Mouse (Mus musculus) CH12.LX (cell line): ENCODE data around the gene Hoxa7. TPM values are rescaled to one million over a fixed set of nuclear protein-coding genes. Genes with fewer than 3 reads are reported as not detected.

Experiments used
- DNase-seq: peaks from one replicate; pipeline ENCODE4 v3.0.0-alpha.2; 2013; ENCODE audit errors: extremely low read depth
- H3K27ac ChIP-seq: 2 replicates; pipeline ENCODE4 v1.5.1; 2012; ENCODE audit warnings: low read depth, mild to moderate bottlenecking, control low read depth, moderate library complexity; ENCODE audit not compliant: insufficient read depth
- H3K27me3 ChIP-seq: replicated peaks from 2 replicates; pipeline ENCODE3; 2012; ENCODE audit warnings: inconsistent platforms
- H3K36me3 ChIP-seq, 2 experiments: replicated peaks in 1 of 2; 2 replicates each; pipeline versions ENCODE3 to v1.6.1; 2012; ENCODE audit warnings: inconsistent platforms in 1 of 2, low read length in 1 of 2, mild to moderate bottlenecking in 1 of 2, mixed read lengths in 1 of 2, moderate library complexity in 1 of 2; ENCODE audit not compliant: control insufficient read depth in 1 of 2, insufficient read depth in 1 of 2
- H3K4me1 ChIP-seq, 2 experiments: 2 replicates each; pipeline ENCODE4 v1.6.1; 2012; ENCODE audit warnings: inconsistent platforms in 1 of 2, moderate library complexity in 1 of 2; ENCODE audit not compliant: insufficient read depth in 2 of 2, control insufficient read depth in 1 of 2
- H3K4me2 ChIP-seq: 2 replicates; pipeline ENCODE4 v1.6.1; 2012; ENCODE audit warnings: low read depth, mild to moderate bottlenecking, control low read depth; ENCODE audit not compliant: poor library complexity, insufficient read depth, severe bottlenecking
- H3K4me3 ChIP-seq, 3 experiments: fragments of 150-350 bp in 1 of 3; sonication (generic) in 1 of 3; replicated peaks in 1 of 3; 2 replicates each; pipeline versions ENCODE3 to v1.5.1; 2011 to 2012; ENCODE audit warnings: low read depth in 2 of 3, low read length in 2 of 3, mild to moderate bottlenecking in 2 of 3, moderate library complexity in 2 of 3, control low read depth in 1 of 3, improper control_type of control experiment in 1 of 3, inconsistent platforms in 1 of 3, mixed read lengths in 1 of 3; ENCODE audit not compliant: poor library complexity in 1 of 3
- H3K79me2 ChIP-seq: replicated peaks from 2 replicates; pipeline ENCODE4 v1.6.1; 2012; ENCODE audit warnings: mild to moderate bottlenecking, moderate library complexity; ENCODE audit not compliant: control insufficient read depth, poor library complexity, insufficient read depth, severe bottlenecking; ENCODE audit errors: extremely low read depth
- H3K9ac ChIP-seq: 2 replicates; pipeline ENCODE4 v1.6.1; 2012; ENCODE audit warnings: low read depth, mild to moderate bottlenecking, control low read depth, moderate library complexity; ENCODE audit not compliant: insufficient read depth
- H3K9me3 ChIP-seq: replicated peaks from 2 replicates; pipeline ENCODE3; 2012; ENCODE audit warnings: low read length, inconsistent platforms, mixed read lengths
- BHLHE40 ChIP-seq: IDR thresholded peaks from 2 replicates; pipeline ENCODE4 v1.6.1; 2011; ENCODE audit warnings: mild to moderate bottlenecking, low read depth, low read length, improper control_type of control experiment
- CHD1 ChIP-seq: IDR thresholded peaks from 2 replicates; pipeline ENCODE4 v1.6.1; 2012; ENCODE audit warnings: low read depth, low read length, improper control_type of control experiment, inconsistent platforms
- CHD2 ChIP-seq: IDR thresholded peaks from 2 replicates; pipeline ENCODE4 v1.6.1; 2011; ENCODE audit warnings: low read length, improper control_type of control experiment
- ELF1 ChIP-seq: IDR thresholded peaks from 2 replicates; pipeline ENCODE4 v1.6.1; 2014; ENCODE audit warnings: low read depth, mild to moderate bottlenecking, inconsistent platforms, low read length, improper control_type of control experiment
- EP300 ChIP-seq: IDR thresholded peaks from 2 replicates; pipeline ENCODE4 v1.6.1; 2011; ENCODE audit warnings: low read length, improper control_type of control experiment
- ETS1 ChIP-seq: conservative IDR thresholded peaks from 2 replicates; pipeline ENCODE4 v1.6.1; 2012; ENCODE audit warnings: low read depth, mild to moderate bottlenecking, inconsistent platforms, low read length, improper control_type of control experiment, moderate library complexity
- HCFC1 ChIP-seq: IDR thresholded peaks from 2 replicates; pipeline ENCODE4 v1.6.1; 2012; ENCODE audit warnings: low read depth, mild to moderate bottlenecking, inconsistent platforms, low read length, improper control_type of control experiment
- IRF4 ChIP-seq: IDR thresholded peaks from 2 replicates; pipeline ENCODE4 v1.6.1; 2014; ENCODE audit warnings: low read depth, mild to moderate bottlenecking, inconsistent platforms, low read length, improper control_type of control experiment
- JUN ChIP-seq: IDR thresholded peaks from 2 replicates; pipeline ENCODE4 v1.6.1; 2011; ENCODE audit warnings: low read depth, mild to moderate bottlenecking, low read length, improper control_type of control experiment, moderate library complexity; ENCODE audit not compliant: insufficient read depth
- JUND ChIP-seq: conservative IDR thresholded peaks from 2 replicates; pipeline ENCODE4 v1.6.1; 2011; ENCODE audit warnings: low read depth, low read length, improper control_type of control experiment
- MAX ChIP-seq: IDR thresholded peaks from 2 replicates; pipeline ENCODE4 v1.6.1; 2011; ENCODE audit warnings: low read length, improper control_type of control experiment
- MAZ ChIP-seq: IDR thresholded peaks from 2 replicates; pipeline ENCODE4 v1.6.1; 2012; ENCODE audit warnings: low read depth, mild to moderate bottlenecking, inconsistent platforms, low read length, improper control_type of control experiment, moderate library complexity
- MXI1 ChIP-seq: IDR thresholded peaks from 2 replicates; pipeline ENCODE4 v1.6.1; 2011; ENCODE audit warnings: mild to moderate bottlenecking, low read depth, low read length, improper control_type of control experiment
- MYC ChIP-seq: IDR thresholded peaks from 2 replicates; pipeline ENCODE4 v1.6.1; 2011; ENCODE audit warnings: low read depth, mild to moderate bottlenecking, improper control_type of control experiment, low read length
- NELFE ChIP-seq: IDR thresholded peaks from 2 replicates; pipeline ENCODE4 v1.6.1; 2011; ENCODE audit warnings: low read depth, low read length, improper control_type of control experiment
- RCOR1 ChIP-seq: conservative IDR thresholded peaks from 2 replicates; pipeline ENCODE4 v1.6.1; 2012; ENCODE audit warnings: low read depth, mild to moderate bottlenecking, inconsistent platforms, low read length, improper control_type of control experiment
- TCF12 ChIP-seq: IDR thresholded peaks from 2 replicates; pipeline ENCODE4 v1.6.1; 2014; ENCODE audit warnings: low read depth, mild to moderate bottlenecking, inconsistent platforms, low read length, improper control_type of control experiment
- ZNF384 ChIP-seq: IDR thresholded peaks from 2 replicates; pipeline ENCODE4 v1.6.1; 2012; ENCODE audit warnings: low read depth, low read length, improper control_type of control experiment, inconsistent platforms
- dilution Hi-C: fragments of 300-500 bp; cut with MboI; formaldehyde crosslinking; loops from 2 replicates; pipeline ENCODE4 v1.14.3; 2020; ENCODE audit warnings: low sequenced_read_pairs; ENCODE audit not compliant: extremely low pct_unique_long_range_greater_than_20kb, extremely low pct_ligation_motif_present
- in situ Hi-C: fragments of 300-500 bp; cut with MboI; formaldehyde crosslinking; loops from 3 replicates; pipeline ENCODE4 v1.14.3; 2019; ENCODE audit warnings: low sequenced_read_pairs, low pct_ligation_motif_present, low pct_unique_long_range_greater_than_20kb, mixed read lengths
- polyA plus RNA-seq: library from polyadenylated mRNA; unstranded; fragments of >175 nt; gene quantifications from 2 replicates; pipeline ENCODE4 v1.2.1, GENCODE M21; 2012; ENCODE audit warnings: low read depth; ENCODE audit not compliant: insufficient read length
- total RNA-seq, 2 experiments: library from RNA; depleted of rRNA; stranded (reverse); fragments of 300-350 nt in 1 of 2; fragments of >200 nt in 1 of 2; gene quantifications; 2 replicates each; pipeline ENCODE4 v1.2.3; 2012 to 2014

Gene Hoxa7
- total and polyA plus RNA-seq, 3 experiments, result 1.0 to 1.4 (median 1.1) TPM

DNA sequence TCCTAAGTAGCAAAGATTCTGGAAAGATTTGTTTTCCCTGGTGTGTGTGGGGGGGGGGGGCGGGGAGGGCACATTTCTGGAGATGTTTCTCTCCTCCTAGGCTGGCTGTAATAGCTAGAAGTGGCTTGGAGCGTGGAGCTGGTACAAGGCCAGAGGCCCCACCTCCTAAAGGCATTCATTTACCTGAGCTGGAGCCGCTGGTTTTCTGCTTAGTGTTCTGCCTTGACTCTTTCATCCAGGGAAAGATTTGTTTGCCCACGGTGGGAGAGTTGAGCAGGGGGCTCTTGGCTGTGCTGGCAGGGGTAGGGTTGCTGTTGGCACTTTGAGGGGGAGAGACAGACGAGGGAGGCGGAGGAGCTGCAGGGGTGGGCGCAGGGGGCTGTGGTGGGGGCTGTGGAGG, 49.7 kb downstream of the Hoxa7 start:
- H3K27ac ChIP-seq, result no peak overlapping the region
- H3K27me3 ChIP-seq, result no peaks in the 10 kb centered on the region
- H3K4me2 ChIP-seq, result no peak overlapping the region
- in situ Hi-C loops (no loop called here), dilution Hi-C loops (no loop called here)
- no peak overlapping the region for H3K9ac ChIP-seq
- no peak overlapping the region for H3K4me3 ChIP-seq
- H3K79me2 ChIP-seq, result no peaks in the 10 kb centered on the region
- DNase-seq, result no peak
- no peak for TF ChIP-seq ETS1
- TF ChIP-seq JUN, result no peak
- no peak for TF ChIP-seq MAX
- TF ChIP-seq CHD2, result no peak
- TF ChIP-seq MYC, result no peak
- TF ChIP-seq BHLHE40, result no peak
- TF ChIP-seq RCOR1, result no peak
- no peak for TF ChIP-seq EP300
- no peak for TF ChIP-seq JUND
- TF ChIP-seq ZNF384, result no peak
- no peak for TF ChIP-seq ELF1
- no peak for TF ChIP-seq HCFC1
- TF ChIP-seq MAZ, result no peak
- TF ChIP-seq CHD1, result no peak
- no peak for TF ChIP-seq MXI1
- TF ChIP-seq NELFE, result no peak
- no peaks in the 10 kb centered on the region for H3K4me1 ChIP-seq
- H3K9me3 ChIP-seq, result peaks cover 9% of the 10 kb centered on the region
- H3K36me3 ChIP-seq, result peaks cover 3 to 21% of the 10 kb centered on the region in 2 experiments

DNA sequence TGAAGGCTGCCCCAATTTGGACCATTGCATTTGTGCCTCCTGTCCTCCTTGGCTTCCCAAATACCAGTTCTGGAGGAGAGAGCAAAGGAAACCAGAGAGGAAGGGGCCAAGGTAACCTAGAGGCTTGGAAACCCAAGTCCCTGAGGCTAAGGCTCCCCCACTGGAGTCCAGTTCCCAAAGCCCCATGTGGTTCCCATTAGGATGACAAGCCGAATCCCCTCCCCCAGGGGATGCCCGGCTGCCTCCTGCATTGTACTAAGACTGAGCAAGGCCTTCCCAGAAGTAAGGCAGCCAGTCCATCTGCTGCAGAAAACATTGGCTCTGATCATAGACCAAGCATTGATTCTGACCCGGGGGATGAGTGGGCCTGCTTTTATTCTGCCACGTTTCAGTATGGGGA, 50.3 kb downstream of the Hoxa7 start:
- in situ Hi-C loops, result no loop called here
- Histone ChIP-seq H3K9ac (no peak overlapping the region), H3K27me3 (no peaks in the 10 kb centered on the region), H3K4me1 (no peaks in the 10 kb centered on the region), H3K79me2 (no peaks in the 10 kb centered on the region), H3K4me2 (no peak overlapping the region), H3K4me3 (no peak overlapping the region), H3K9me3 (peaks cover 9% of the 10 kb centered on the region), H3K27ac (no peak overlapping the region), H3K36me3 (peaks cover 3 to 21% of the 10 kb centered on the region in 2 experiments)
- dilution Hi-C loops, result no loop called here
- TF ChIP-seq MYC (no peak), TCF12 (no peak), IRF4 (no peak), MXI1 (no peak)
- no peak for DNase-seq
